Comparison of ENCODE assay signal across 11 mouse cellular contexts in genomic region chr9:41302809-41303493, GRCm38 (mm10).
DNase-seq lines count a peak whose midpoint lies in the region; ATAC-seq and TF ChIP-seq lines count a peak whose summit lies in the region.
"Had no signal": no experiment of that assay in that cellular context is flagged by ENCODE, and none has a peak within 500 bp of the region (broad histone marks: within the 10 kb centered on the region; RNA-seq: fewer than 3 reads in every experiment).

No protein-coding gene starts in this region.

- no peaks in the 10 kb centered on the region for H3K36me3 ChIP-seq in forebrain, embryonic 10.5 days (replicated peaks)
- no peaks in the 10 kb centered on the region for H3K36me3 ChIP-seq in limb, embryonic 11.5 days (ENCODE audit: control insufficient read depth, insufficient read depth, low read length)
- H3K36me3 ChIP-seq in intestine, postnatal 0 days (ENCODE audit: control insufficient read depth, insufficient read depth) = no peaks in the 10 kb centered on the region

- H3K4me3 ChIP-seq in forebrain, embryonic 10.5 days = no peak overlapping the region
- H3K4me3 ChIP-seq in limb, embryonic 11.5 days (ENCODE audit: low read depth, low read length) = no peak overlapping the region
- H3K4me3 ChIP-seq in intestine, postnatal 0 days (ENCODE audit: low read depth, low read length) = no peak overlapping the region

- DNase-seq in layer of hippocampus, postnatal 10 days (ENCODE audit: low spot score in 2 of 2) = peak; percentile 36 to 46
- DNase-seq in layer of hippocampus, adult 9-11 months = no peak
- DNase-seq in forebrain, embryonic 10.5 days (ENCODE audit: extremely low spot score, low spot score) = peak; percentile 47
- DNase-seq in limb, embryonic 11.5 days (ENCODE audit: low spot score) = peak; percentile 22
- DNase-seq in retina, embryonic 14.5 days (ENCODE audit: low spot score) = peak; percentile 84
- DNase-seq in urinary bladder, postnatal 14 days (ENCODE audit: low spot score) = no peak
- no peak for DNase-seq in spleen, adult 12 weeks (ENCODE audit: low spot score)
- DNase-seq: heart, adult 18-20 months; lung, postnatal 10 days had no signal

- no peak overlapping the region for H3K4me2 ChIP-seq in limb, embryonic 11.5 days (ENCODE audit: low read depth, severe bottlenecking)
- H3K4me2 ChIP-seq in intestine, postnatal 0 days (replicated peaks; ENCODE audit: low read depth) = no peak overlapping the region

- H3K9ac ChIP-seq in limb, embryonic 11.5 days (ENCODE audit: low read length) = no peak overlapping the region
- no peak overlapping the region for H3K9ac ChIP-seq in intestine, postnatal 0 days (ENCODE audit: low read depth, low read length)

- peaks cover 18% of the 10 kb centered on the region for H3K4me1 ChIP-seq in forebrain, embryonic 10.5 days
- H3K4me1 ChIP-seq in limb, embryonic 11.5 days (ENCODE audit: control insufficient read depth, insufficient read depth, low read length) = peaks cover 3% of the 10 kb centered on the region; the same call in 1 of the 2 replicates
- no peaks in the 10 kb centered on the region; the same call in 1 of the 2 replicates for H3K4me1 ChIP-seq in intestine, postnatal 0 days (replicated peaks; ENCODE audit: control insufficient read depth, insufficient read depth, low read length)

- peak overlapping the region; percentile 69 for H3K27ac ChIP-seq in forebrain, embryonic 10.5 days
- H3K27ac ChIP-seq in limb, embryonic 11.5 days (replicated peaks; ENCODE audit: low read depth, low read length) = no peak overlapping the region
- no peak overlapping the region for H3K27ac ChIP-seq in intestine, postnatal 0 days (ENCODE audit: low read depth, low read length)

- peaks cover 35% of the 10 kb centered on the region for H3K27me3 ChIP-seq in forebrain, embryonic 10.5 days (ENCODE audit: poor library complexity, severe bottlenecking)
- H3K27me3 ChIP-seq in limb, embryonic 11.5 days (ENCODE audit: control insufficient read depth, insufficient read depth, low read length) = no peaks in the 10 kb centered on the region
- no peaks in the 10 kb centered on the region for H3K27me3 ChIP-seq in intestine, postnatal 0 days (replicated peaks; ENCODE audit: control insufficient read depth, insufficient read depth, low read length)
- H3K27me3 ChIP-seq: CH12.LX had no signal

- no peaks in the 10 kb centered on the region for H3K9me3 ChIP-seq in forebrain, embryonic 10.5 days
- no peaks in the 10 kb centered on the region for H3K9me3 ChIP-seq in limb, embryonic 11.5 days (ENCODE audit: control insufficient read depth, low read length)
- H3K9me3 ChIP-seq in intestine, postnatal 0 days (ENCODE audit: control insufficient read depth) = no peaks in the 10 kb centered on the region

- TF ChIP-seq CTCF in intestine, postnatal 0 days (IDR thresholded peaks at IDR 0.05; ENCODE audit: low read depth) = no peak

- ATAC-seq in limb, embryonic 11.5 days (ENCODE audit: insufficient number of reproducible peaks, low FRiP score, low TSS enrichment, low read depth) = no peak
- no peak for ATAC-seq in intestine, postnatal 0 days

- 40% methylated on average over 8 of the region's 8 CpGs for WGBS in forebrain, embryonic 10.5 days
- WGBS in limb, embryonic 11.5 days = 68% methylated on average over 8 of the region's 8 CpGs
- 64% methylated on average over 8 of the region's 8 CpGs for WGBS in intestine, postnatal 0 days

Comparison
In these comparisons a context has a peak if more than half of its experiments do, and no peak if none do; other contexts are left out.
1. DNase-seq: peak in layer of hippocampus, postnatal 10 days (2 of 2), forebrain, embryonic 10.5 days (single experiment), limb, embryonic 11.5 days (single experiment) and retina, embryonic 14.5 days (single experiment); none in layer of hippocampus, adult 9-11 months (single experiment), urinary bladder, postnatal 14 days (single experiment) and spleen, adult 12 weeks (single experiment).